Mouse (Mus musculus) CH12F3 (cell line): ENCODE results near the gene Ndufaf2.

Source experiments
- in situ Hi-C: fragments of 300-500 bp; cut with MboI; formaldehyde crosslinking; loops from 2 replicates; pipeline ENCODE4 v1.14.3; 2020; ENCODE audit warnings: low sequenced_read_pairs

The Ndufaf2 gene

DNA sequence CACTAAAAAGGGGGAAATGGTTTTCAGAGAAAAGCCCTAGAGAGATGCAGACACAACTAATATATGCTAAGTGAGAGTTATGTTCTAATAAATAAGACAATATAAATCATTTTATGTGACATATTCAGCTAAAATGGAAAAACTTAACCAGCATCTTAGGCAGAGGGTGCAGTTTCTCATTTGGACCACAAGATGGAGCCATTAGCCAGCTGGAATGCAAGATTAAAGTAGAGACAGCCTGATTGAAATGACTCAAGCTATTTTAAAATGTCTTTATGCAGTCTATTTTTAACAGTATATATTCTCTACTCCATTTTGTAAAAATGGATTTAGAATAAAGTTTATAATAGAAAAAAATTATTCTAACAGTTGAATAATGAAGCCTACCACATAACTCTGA, 6.6 kb downstream of the Ndufaf2 start:
- in situ Hi-C loops = loop anchor here (25.0 kb wide), 1 partner anchor 1061 kb away; no protein-coding TSS in a partner anchor

- in situ Hi-C loops = loop anchor here (25.0 kb wide), 1 partner anchor 807 kb away; no protein-coding TSS in a partner anchor
These were observed 14.3 kb downstream of the Ndufaf2 start for GRCm38 (mm10) chr13:108144086-108144485.

DNA sequence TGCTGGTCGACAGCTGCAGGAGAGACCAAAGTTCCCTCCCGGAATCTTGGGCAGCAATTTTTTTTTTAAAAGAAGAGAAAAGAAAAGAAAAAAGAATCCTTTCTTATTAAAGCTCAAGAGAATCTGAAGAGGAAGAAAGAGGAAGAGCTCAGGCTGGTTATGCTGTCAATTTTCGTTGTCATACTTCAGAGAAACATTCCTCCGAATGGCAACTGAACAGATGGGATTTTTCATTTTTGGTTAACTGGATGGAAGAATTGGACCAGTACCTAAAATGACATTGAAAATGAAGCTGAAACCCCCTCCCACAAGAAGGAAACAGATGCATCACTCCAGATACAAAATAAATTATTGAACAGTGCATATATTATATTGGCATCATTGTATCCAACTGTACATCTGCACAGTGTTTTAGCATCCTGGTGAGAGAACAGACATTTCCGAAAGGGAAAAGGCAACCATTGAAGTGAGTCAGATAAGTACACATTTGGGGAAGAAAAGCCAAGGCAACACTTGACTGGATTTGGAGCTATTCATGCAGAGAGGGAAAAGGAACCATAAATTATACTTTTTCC, 19.9 kb downstream of the Ndufaf2 start:
- in situ Hi-C loops = loop anchor here (25.0 kb wide), 1 partner anchor 801 kb away; no protein-coding TSS in a partner anchor

- in situ Hi-C loops = loop anchor here (25.0 kb wide), 1 partner anchor 798 kb away; no protein-coding TSS in a partner anchor
These were observed 22.8 kb downstream of the Ndufaf2 start for GRCm38 (mm10) chr13:108135617-108136016.

DNA sequence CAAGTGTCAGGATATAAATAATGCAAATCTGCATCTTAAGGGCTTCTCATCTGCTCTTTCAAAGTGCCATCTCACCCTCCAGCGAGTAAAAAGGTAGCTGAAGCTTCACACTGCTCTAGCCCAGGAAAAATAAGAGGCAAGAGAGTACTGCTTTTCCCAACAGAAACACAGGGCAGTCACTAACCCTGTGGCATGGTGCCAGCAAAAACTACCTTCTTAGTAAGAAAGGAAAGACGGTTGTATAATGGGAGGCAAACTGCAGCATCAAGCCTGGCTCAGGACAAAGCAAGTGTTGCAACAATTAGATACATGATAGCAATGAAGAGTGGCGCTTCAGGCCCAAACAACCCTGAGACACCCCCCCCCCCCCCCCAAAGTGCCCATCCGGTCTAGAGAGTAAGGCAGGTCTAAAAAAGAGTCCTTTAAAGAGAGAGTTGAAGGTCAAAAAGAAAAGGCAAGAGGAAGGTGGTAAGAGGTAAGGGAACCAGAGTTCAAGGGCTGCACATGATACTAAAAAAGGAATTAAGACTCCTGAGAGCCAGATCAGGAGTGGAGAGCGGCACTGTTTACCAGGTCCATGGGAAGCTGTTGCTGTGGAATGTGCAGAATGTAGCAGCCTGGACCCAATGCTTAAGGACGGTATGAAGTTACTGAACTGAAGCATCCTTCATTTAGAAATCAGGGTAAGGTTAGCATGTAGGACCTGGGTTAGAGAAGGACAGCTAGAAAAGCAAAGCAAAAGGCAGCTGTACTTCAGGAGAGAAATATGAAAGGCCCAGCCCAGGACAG, 26.2 kb downstream of the Ndufaf2 start:
- in situ Hi-C loops = loop anchor here (25.0 kb wide), 1 partner anchor 795 kb away; no protein-coding TSS in a partner anchor

- in situ Hi-C loops = loop anchor here (25.0 kb wide), 1 partner anchor 793 kb away; no protein-coding TSS in a partner anchor
These were observed 27.7 kb downstream of the Ndufaf2 start for GRCm38 (mm10) chr13:108130737-108131136.

- in situ Hi-C loops = loop anchor here (25.0 kb wide), 1 partner anchor 792 kb away; no protein-coding TSS in a partner anchor
These were observed 29.4 kb downstream of the Ndufaf2 start for GRCm38 (mm10) chr13:108129070-108129469.

DNA sequence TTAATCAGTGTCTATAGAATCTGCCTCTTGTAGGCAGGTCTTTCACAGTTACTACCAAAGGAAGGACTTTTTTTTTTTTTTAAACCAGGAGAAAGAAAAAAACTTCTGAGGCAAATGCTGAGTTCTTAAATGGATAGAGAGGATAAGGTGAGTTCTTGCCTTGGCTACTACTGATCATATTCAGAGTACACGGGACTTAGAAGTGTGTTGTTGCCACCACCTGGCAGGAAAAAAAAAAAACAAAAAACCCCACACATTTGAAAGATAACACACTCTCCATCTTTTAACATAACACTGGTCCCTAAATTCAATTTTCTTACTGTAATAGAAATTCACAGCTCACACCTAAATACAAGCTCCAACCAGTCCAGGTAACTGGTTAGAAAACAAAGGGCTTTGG, 30.5 kb downstream of the Ndufaf2 start:
- in situ Hi-C loops = loop anchor here (25.0 kb wide), 1 partner anchor 791 kb away; no protein-coding TSS in a partner anchor

DNA sequence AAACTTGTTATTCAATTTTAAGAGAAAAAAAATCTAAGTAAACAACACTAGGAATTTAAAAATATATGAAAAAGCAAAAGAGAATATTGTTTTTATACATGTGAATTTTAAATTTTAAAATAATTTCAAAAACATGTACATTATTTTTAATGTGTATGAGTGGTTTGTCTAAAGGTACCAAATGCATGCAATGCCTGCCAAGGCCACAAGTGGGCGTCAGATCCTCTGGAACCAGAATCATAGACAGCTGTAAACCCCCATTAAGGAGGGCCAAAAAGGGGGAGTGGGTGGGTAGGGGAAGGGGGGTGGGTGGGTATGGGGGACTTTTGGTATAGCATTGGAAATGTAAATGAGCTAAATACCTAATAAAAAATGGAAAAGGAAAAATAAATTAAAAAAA, 31.3 kb downstream of the Ndufaf2 start:
- in situ Hi-C loops = loop anchor here (25.0 kb wide), 1 partner anchor 790 kb away; no protein-coding TSS in a partner anchor

DNA sequence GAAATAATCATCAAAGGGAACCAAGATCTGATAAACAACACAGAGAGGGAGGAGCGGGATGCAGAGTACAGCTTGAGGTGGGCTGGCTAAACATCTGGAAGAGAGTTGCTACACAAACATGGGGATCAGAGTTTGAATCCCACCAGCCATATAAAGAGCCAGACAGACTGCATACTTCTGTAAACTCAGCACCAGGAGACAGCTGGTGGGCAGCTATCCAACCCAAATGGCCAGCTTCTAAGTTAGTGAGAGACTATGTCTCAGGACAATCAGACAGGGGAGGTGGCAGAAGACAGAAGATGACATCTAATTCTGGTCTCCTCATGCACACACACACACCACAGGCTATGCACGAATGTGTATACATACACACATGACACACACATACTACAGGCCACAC, 32.2 kb downstream of the Ndufaf2 start:
- in situ Hi-C loops = loop anchor here (25.0 kb wide), 1 partner anchor 789 kb away; no protein-coding TSS in a partner anchor

DNA sequence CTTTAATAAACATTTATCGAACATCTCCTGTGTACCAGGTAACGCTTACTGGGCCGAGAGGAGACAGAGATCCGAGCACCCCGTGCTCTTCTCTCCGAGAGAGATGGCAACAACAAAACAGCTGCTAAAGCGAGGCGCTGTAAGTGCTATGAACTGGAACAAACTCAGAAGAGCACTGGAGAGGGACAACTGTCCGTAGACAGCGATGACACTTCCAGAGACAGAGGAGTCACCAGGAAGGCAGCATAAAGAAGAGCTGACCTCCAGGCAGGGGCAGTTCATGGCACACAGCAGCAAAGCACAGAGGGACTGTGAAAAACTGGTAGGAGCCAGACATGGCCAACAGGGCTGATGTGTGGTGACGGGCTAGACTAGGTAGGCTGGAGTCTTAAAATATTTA, 34.3 kb downstream of the Ndufaf2 start:
- in situ Hi-C loops = no loop called here

DNA sequence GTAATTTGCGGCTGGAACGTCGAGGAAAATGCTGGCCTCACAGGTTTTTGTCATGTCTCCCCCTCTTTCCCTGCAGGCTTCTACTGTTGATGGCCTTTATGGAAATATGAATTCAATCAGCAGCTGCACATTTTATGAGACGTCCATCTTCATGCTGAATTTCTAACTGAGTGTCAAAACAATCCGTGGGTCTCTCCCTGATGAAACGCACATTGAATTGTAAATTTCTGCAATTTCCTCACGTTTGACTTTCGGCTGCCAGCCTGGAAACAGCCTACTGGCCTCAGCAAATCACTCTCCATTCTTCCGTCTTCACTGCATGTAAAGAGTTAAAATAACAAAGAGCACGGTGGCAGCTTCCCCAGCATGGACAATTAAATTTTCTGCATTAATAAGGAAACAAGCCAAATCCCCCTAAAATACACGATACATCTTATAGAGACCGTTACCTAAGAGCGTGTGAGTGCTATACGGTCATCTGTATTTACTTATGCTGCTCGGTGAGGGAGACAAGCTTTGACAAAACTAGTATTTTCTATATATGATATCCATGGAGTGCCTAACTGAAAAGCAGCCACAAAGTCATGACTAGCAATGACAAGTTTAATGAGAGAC, 35.2 kb downstream of the Ndufaf2 start:
- in situ Hi-C loops = no loop called here

- in situ Hi-C loops = no loop called here
These were observed 38.8 kb downstream of the Ndufaf2 start for GRCm38 (mm10) chr13:108119411-108120310.

- in situ Hi-C loops = no loop called here
These were observed 40.2 kb downstream of the Ndufaf2 start for GRCm38 (mm10) chr13:108118188-108118587.

- in situ Hi-C loops = no loop called here
These were observed 40.8 kb downstream of the Ndufaf2 start for GRCm38 (mm10) chr13:108117654-108118053.

- in situ Hi-C loops = no loop called here
These were observed 44.2 kb downstream of the Ndufaf2 start for GRCm38 (mm10) chr13:108114257-108114656.

DNA sequence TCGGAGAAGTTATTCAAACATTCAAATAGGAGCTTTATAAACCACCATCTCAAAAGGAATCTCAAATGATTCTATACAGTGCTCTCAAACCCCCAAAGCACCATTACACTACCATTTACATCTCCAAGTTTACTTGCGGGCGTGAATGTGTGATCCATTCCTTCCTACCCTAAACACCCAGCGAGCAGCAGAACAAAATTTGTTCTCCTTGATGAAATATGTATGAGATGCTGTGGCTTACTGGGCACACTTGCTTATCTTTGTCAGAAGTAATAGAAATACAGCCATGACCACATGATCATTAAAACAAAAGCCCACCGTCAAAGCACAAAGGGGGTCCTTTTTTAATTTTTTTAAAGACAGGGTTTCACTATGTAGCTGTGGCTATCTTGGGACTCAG, 44.9 kb downstream of the Ndufaf2 start:
- in situ Hi-C loops = no loop called here

DNA sequence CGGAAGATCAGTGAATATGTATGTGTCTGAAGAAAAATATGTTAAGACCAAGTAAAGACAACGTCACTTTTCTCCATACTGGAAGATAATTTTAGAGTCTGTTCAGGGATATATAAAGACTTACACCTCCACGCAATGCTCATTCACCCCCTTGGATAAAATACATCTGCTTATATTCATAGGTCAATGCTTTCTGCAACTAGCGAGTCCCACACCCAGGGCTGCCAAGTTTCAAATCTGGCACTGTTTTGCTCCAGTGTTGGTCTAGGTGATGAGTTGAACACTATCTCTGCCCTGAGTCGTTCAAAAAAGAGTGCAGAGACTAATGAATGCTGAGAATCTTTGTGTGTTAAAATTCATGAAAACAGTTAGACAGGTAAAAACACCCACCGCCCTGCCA, 47.5 kb downstream of the Ndufaf2 start:
- in situ Hi-C loops = no loop called here

DNA sequence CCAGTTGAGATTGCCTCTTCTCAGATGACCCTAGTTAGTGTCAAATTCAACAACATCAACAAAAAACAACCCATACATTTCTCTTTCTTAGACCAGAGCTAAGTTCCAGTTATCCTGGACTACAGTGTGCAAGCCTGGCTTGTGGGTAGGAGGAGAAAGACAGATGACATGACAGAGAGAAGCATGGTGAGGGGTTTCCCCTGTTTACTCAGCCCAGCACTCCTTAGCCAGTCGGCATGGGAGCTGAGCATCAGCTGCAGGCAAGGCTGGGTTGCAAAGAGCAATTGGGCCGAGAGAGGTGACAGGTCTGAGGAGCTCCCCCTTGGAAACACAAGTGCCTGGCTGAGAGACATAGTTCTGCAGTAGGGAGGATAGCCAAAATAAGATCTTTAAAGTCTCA, 57.7 kb downstream of the Ndufaf2 start:
- in situ Hi-C loops = no loop called here

- in situ Hi-C loops = no loop called here
These were observed 62.0 kb downstream of the Ndufaf2 start for GRCm38 (mm10) chr13:108096446-108096845.
